Mouse (Mus musculus): Measurements from ENCODE around the gene Smim20. TPM values are rescaled to one million over a fixed set of nuclear protein-coding genes. Genes with fewer than 3 reads are reported as not detected.
A peak's percentile ranks its signal among the peaks of the same experiment; 100 is the strongest.

Gene Smim20
- 100 to 1,000 TPM; 102 to 119 TPM for total RNA-seq (2021)
- long read RNA-seq, experiment 1, transcript Smim20-201 (3 exons, 922 nt), result major isoform, 134 of 142 reads
- long read RNA-seq, experiment 1, partial matches to known transcripts, result 0 of 142 reads
- long read RNA-seq, experiment 1, other reads (novel, unspliced or antisense), result 7 of 142 reads
- long read RNA-seq, experiment 2, transcript Smim20-201 (3 exons, 922 nt), result major isoform, 86 of 90 reads
- long read RNA-seq, experiment 2, partial matches to known transcripts, result 0 of 90 reads
- long read RNA-seq, experiment 2, other reads (novel, unspliced or antisense), result 4 of 90 reads

- DNase-seq, result peak; percentile 88 to 89
Observed at GRCm38 (mm10) chr5:53266931-53267853, at the start of gene Smim20. Gene Smim20, plus strand, starts transcription at chr5:53267083.

- no peak for DNase-seq
Observed at GRCm38 (mm10) chr5:53225434-53225833, 41.4 kb upstream of the Smim20 start.

GRCm38 (mm10) chr5:53230560-53230959 lies 36.3 kb upstream of the Smim20 start:
- DNase-seq, result no peak

- peak in 1 of 2 experiments; percentile 6 for DNase-seq
Observed at GRCm38 (mm10) chr5:53235551-53235950, 31.3 kb upstream of the Smim20 start.

GRCm38 (mm10) chr5:53236136-53236535 lies 30.7 kb upstream of the Smim20 start:
- peak; percentile 9 to 28 for DNase-seq

GRCm38 (mm10) chr5:53236749-53237148 lies 30.1 kb upstream of the Smim20 start:
- no peak for DNase-seq

- DNase-seq, result no peak
Observed at GRCm38 (mm10) chr5:53238761-53239160, 28.1 kb upstream of the Smim20 start.

- DNase-seq, result no peak
Observed at GRCm38 (mm10) chr5:53239189-53239588, 27.7 kb upstream of the Smim20 start.

- DNase-seq, result no peak
Observed at GRCm38 (mm10) chr5:53239831-53240440, 26.9 kb upstream of the Smim20 start.

- DNase-seq, result no peak
Observed at GRCm38 (mm10) chr5:53241109-53241508, 25.8 kb upstream of the Smim20 start.

- no peak for DNase-seq
Observed at GRCm38 (mm10) chr5:53241963-53242362, 24.9 kb upstream of the Smim20 start.

GRCm38 (mm10) chr5:53242865-53243499 lies 23.9 kb upstream of the Smim20 start:
- DNase-seq, result no peak

GRCm38 (mm10) chr5:53243933-53244332 lies 22.9 kb upstream of the Smim20 start:
- DNase-seq, result no peak

- no peak for DNase-seq
Observed at GRCm38 (mm10) chr5:53248499-53248898, 18.4 kb upstream of the Smim20 start.

GRCm38 (mm10) chr5:53249431-53250061 lies 17.3 kb upstream of the Smim20 start:
- no peak for DNase-seq

GRCm38 (mm10) chr5:53254154-53254553 lies 12.7 kb upstream of the Smim20 start:
- no peak for DNase-seq

GRCm38 (mm10) chr5:53254821-53255220 lies 12.1 kb upstream of the Smim20 start:
- no peak for DNase-seq

GRCm38 (mm10) chr5:53258038-53258786 lies 8.7 kb upstream of the Smim20 start:
- no peak for DNase-seq

- DNase-seq, result no peak
Observed at GRCm38 (mm10) chr5:53259894-53260293, 7.0 kb upstream of the Smim20 start.

- no peak for DNase-seq
Observed at GRCm38 (mm10) chr5:53261999-53262398, 4.9 kb upstream of the Smim20 start.

- DNase-seq, result no peak
Observed at GRCm38 (mm10) chr5:53264061-53264460, 2.8 kb upstream of the Smim20 start.

All from heart, adult 18-20 months (tissue).